Mouse (Mus musculus): ENCODE data around the gene Atxn7l1.

DNA sequence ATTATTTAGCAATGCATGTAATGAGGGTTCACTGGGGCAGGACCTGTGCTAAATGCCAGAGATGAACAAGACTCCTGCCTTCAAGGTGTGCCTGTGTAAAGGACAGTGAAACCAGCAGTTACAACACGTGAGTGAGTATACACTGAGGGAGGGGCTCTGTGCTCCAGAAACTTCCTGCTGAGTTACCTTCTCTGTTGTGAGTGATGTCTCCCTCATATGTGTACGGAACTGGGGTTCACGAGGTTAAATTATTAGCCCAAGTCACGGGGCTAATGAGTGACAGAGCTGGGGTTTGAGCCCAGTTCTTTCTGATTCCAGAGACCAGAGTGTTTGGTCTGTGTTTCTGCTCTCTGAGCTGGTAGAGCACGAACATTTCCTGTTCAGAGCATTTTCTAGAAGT lies 168.3 kb downstream of the Atxn7l1 start:
- no peak for TF ChIP-seq MAFK (IDR thresholded peaks at IDR 0.05; ENCODE audit: insufficient read depth, low read depth, low read length)
- TF ChIP-seq ZC3H11A (IDR thresholded peaks at IDR 0.05; ENCODE audit: borderline replicate concordance, low read depth, low read length) = no peak
